Mouse (Mus musculus) heart, postnatal 36 days (tissue): Measurements from ENCODE around the gene Col4a2. TPM values are rescaled to one million over a fixed set of nuclear protein-coding genes. Genes with fewer than 3 reads are reported as not detected.

ENCODE experiments used
- DNase-seq, 2 experiments: peaks; one replicate each; pipeline ENCODE4 v3.0.0; 2021 to 2022
- intact Hi-C: fragments of 180-260 bp; cut with DNase I; formaldehyde crosslinking; loops from one replicate; pipeline ENCODE4 v1.15.1; 2025
- total RNA-seq, 2 experiments: library from RNA; stranded (reverse); gene quantifications; 2 replicates each; pipeline ENCODE4 v1.2.3; 2021

Col4a2 gene
- total RNA-seq, 2 experiments from 2014 or later, result 228 to 282 TPM

DNA sequence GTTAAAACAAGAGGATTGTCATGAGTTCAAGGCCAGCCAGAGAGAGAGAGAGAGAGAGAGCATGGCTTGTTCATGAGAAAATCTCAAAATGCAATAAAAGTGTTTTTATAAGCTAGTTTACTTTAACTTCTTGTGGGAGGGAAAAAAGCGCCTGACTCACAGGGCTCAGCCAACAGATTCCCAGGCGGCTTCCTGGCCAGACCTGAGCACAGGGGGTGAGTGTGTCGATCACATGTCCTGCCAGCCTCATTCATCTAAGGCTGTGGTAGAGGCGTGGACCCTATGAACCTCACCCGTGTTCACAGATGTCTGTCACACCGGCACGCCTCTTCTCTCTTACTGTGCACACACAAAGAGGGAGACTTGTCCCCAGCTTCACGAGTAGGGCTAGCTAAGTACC is 87.6 kb downstream of the Col4a2 start:
- DNase-seq, result no peak

GRCm38 (mm10) chr8:11401183-11401582 is 88.6 kb downstream of the Col4a2 start:
- intact Hi-C loops, result no loop called here
- DNase-seq, result peak in 1 of 2 experiments; percentile 50

More for the DNA sequence above, 87.6 kb downstream of the Col4a2 start:
- intact Hi-C loops, result no loop called here

- intact Hi-C loops, result no loop called here
- no peak for DNase-seq
Measured at GRCm38 (mm10) chr8:11402220-11402619, 89.6 kb downstream of the Col4a2 start.

GRCm38 (mm10) chr8:11403813-11404212 is 91.2 kb downstream of the Col4a2 start:
- intact Hi-C loops, result no loop called here

DNA sequence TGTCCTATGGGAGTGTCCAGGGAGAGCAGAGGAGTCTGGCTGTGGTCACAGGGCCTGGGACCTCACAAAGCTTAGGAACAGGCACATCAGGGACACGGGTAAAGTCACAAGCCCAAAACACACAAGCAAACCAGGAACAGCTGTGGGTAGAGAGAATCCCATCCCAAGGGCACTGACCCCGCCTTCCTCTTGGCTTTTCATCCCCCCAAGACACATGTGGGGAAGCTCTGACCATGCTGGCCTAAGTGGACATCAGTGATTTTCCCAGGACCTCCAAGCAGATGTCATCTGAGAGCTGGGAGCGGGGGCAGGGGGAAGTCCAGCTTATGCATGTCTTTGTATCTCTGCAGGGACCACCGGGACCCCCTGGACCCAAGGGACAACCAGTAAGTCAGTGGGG is 92.0 kb downstream of the Col4a2 start:
- DNase-seq, result no peak
- intact Hi-C loops, result no loop called here

More at GRCm38 (mm10) chr8:11403813-11404212, 91.2 kb downstream of the Col4a2 start:
- DNase-seq, result no peak

DNA sequence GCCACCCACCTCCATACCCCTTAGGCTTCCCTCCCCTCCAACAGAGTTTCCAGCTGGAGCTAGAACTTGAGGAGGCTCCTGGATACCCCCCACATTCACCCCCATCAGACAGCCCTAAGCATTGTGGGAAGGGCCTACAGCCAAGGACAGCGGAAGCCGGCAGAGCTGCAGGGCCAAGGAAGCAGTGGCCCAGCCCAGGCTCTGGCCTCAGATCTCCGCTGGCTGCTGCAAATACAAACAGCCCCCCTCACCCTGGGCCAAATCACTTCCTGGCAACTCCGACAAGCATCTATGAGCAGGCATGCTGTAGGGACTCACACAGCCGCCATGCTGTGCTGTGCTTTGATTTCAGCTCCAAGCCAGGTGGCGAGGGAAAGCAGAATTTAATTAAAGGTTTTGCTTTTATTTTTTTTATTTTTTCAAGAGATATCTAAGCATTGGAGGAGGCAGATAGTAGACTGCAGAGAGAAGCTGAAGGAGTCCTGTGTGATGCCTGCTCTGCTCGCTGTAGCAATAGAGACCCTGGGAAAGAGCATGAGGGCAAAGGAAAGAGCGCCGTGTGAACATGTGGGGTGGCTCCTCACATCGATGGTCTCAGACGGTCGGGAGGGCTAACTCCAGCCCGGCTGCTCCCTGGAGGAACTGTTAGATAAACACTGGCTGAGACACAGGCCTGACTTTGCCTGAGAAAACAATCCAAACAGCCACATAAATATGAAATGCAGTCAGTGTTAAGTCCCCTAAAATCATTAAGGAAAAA is 93.3 kb downstream of the Col4a2 start:
- DNase-seq, result peak; percentile 72 to 74
- intact Hi-C loops, result no loop called here

- intact Hi-C loops, result no loop called here
Measured at GRCm38 (mm10) chr8:11411504-11412124, 99.0 kb downstream of the Col4a2 start.

DNA sequence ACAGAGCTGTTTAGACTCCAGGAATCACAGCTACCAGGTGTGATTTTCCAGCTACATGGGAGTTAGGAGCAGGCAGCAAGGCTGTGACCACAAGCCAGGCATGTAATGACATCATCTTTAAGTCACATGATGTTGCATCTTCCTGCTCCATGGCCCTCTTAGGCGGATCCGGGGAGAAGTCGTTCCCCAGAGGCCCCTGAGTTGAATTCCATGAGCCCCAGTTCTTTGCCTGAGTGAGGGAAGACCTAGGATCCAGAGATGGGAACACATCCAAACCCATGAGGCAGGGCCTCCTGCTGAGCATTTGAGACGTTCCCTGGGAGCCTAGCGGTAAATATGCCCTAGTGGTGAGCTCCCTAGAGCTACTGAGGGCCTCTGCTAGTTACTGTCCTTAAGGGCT is 99.8 kb downstream of the Col4a2 start:
- intact Hi-C loops, result no loop called here
- DNase-seq, result no peak

More at GRCm38 (mm10) chr8:11411504-11412124, 99.0 kb downstream of the Col4a2 start:
- DNase-seq, result peak in 1 of 2 experiments; percentile 55

- intact Hi-C loops, result no loop called here
- no peak for DNase-seq
Measured at GRCm38 (mm10) chr8:11414304-11414703, 101.7 kb downstream of the Col4a2 start.

DNA sequence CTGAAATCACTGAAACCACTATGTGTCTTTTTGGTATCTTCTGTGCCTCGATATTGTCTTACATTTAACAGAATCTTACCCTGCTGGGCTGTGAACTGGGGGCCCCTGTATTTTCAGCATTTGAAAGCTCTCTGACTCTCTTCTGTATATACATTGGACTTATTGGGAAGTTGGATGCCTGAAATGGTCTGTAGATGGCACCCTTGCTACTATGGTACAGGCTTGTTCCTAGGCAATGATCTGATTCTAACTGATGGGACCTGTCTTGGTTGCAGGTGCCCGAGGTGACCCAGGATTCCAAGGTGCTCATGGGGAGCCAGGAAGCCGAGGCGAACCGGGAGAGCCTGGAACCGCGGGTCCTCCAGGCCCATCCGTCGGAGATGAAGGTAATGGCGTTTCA is 102.5 kb downstream of the Col4a2 start:
- no peak for DNase-seq
- intact Hi-C loops, result loop anchor here (1.0 kb wide), 1 partner anchor 21 kb away; no protein-coding TSS in a partner anchor

- intact Hi-C loops, result loop anchor here (2.0 kb wide), 1 partner anchor 21 kb away; no protein-coding TSS in a partner anchor
Measured at GRCm38 (mm10) chr8:11417762-11418161, 105.2 kb downstream of the Col4a2 start.

GRCm38 (mm10) chr8:11419232-11419631 is 106.6 kb downstream of the Col4a2 start:
- intact Hi-C loops, result loop anchor here (2.0 kb wide), 1 partner anchor 22 kb away; no protein-coding TSS in a partner anchor
- peak; percentile 54 to 56 for DNase-seq

More at GRCm38 (mm10) chr8:11417762-11418161, 105.2 kb downstream of the Col4a2 start:
- DNase-seq, result no peak

- peak; percentile 60 to 66 for DNase-seq
- intact Hi-C loops, result loop anchor here (2.0 kb wide), 3 partner anchors 23 to 167 kb away; no protein-coding TSS in a partner anchor
Measured at GRCm38 (mm10) chr8:11419645-11420044, 107.0 kb downstream of the Col4a2 start.

- intact Hi-C loops, result loop anchor here (2.0 kb wide), 2 partner anchors 66 to 168 kb away; no protein-coding TSS in a partner anchor
- peak; percentile 65 to 75 for DNase-seq
Measured at GRCm38 (mm10) chr8:11421105-11421504, 108.5 kb downstream of the Col4a2 start.

- intact Hi-C loops, result loop anchor here (2.0 kb wide), 2 partner anchors 65 to 169 kb away; no protein-coding TSS in a partner anchor
- no peak for DNase-seq
Measured at GRCm38 (mm10) chr8:11421968-11422367, 109.4 kb downstream of the Col4a2 start.

DNA sequence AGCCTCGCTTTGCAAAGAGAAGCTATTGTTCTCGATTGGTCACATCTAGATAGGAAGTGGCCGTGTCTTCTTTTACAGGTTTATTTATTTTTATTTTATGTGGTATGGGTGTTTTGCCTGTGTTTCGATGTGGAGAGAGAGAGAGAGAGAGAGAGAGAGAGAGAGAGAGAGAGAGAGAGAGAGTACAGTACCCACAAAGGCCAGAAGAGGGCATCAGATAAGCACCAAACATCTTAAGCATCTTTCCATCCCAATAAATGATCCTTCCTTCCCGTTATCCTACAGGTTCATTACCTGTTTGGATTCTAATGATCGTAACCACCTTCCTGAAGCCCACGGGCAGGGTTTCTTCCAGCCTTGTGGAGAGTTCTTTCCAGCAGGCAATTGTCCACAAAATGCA is 110.5 kb downstream of the Col4a2 start:
- no peak for DNase-seq
- intact Hi-C loops, result no loop called here

GRCm38 (mm10) chr8:11430688-11431087 is 118.1 kb downstream of the Col4a2 start:
- intact Hi-C loops, result loop anchor here (2.0 kb wide), 1 partner anchor 56 kb away; no protein-coding TSS in a partner anchor
- DNase-seq, result no peak

DNA sequence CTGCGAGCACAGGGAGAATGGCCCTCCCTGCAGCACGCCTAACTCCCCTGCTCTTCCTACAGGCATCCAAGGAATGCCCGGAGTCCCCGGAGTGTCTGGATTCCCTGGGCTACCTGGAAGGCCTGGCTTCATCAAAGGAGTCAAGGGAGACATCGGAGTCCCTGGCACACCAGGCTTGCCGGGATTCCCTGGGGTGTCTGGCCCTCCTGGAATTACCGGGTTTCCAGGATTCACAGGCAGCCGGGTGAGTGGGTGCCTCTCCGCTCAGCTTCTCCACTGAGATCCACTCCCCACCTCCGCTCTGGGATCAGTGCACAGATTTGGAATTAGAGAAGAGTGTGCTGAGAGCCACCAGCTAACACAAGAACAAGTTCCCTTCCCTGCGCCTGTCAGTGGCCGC is 125.3 kb downstream of the Col4a2 start:
- no peak for DNase-seq
- intact Hi-C loops, result loop anchor here (5.0 kb wide), 1 partner anchor 174 kb away; no protein-coding TSS in a partner anchor

GRCm38 (mm10) chr8:11441291-11441690 is 128.7 kb downstream of the Col4a2 start:
- no peak for DNase-seq
- intact Hi-C loops, result no loop called here

GRCm38 (mm10) chr8:11443611-11444010 is 131.0 kb downstream of the Col4a2 start:
- no peak for DNase-seq
- intact Hi-C loops, result no loop called here

DNA sequence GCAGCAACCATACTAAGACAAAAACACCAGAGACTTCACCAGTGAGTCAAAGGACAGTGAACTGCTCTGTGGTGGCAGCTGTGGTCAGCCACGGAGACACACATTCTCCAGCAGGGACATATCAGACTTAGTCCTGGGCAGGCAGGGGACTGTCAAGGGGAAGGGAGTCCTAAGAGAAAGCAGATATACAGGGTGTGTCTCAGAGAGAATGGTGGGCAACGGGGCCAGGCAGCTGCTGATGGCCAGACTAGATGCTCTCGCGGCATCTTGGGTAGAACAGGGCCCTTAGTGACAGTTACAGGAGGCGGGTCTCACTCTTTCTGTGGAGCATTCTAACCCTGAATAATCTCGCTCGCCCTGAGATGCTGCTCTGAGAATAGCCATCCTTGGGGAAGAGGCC is 131.6 kb downstream of the Col4a2 start:
- intact Hi-C loops, result no loop called here
- no peak for DNase-seq
